Mouse (Mus musculus) E14TG2a.4 (cell line): ENCODE measurements at regions not wholly inside any gene's neighbourhood (a gene's known extent, or its start where the extent isn't known, plus 50 kb on each side); places are given as distances from the start of the nearest gene placed in this dataset.
"Not testable (repeated sequence)": the region's sequence is repeated elsewhere in the genome, so short reads cannot be mapped to it uniquely, and the experiment has no call there.

Experiments
- CTCF ChIP-seq: conservative IDR thresholded peaks from 2 replicates; pipeline ENCODE4 v1.5.1; 2014; ENCODE audit warnings: low read length
- NANOG ChIP-seq: IDR thresholded peaks from 2 replicates; pipeline ENCODE4 v1.6.1; 2014; ENCODE audit warnings: borderline replicate concordance, low read length, mixed read lengths
- POU5F1 ChIP-seq: IDR thresholded peaks from 2 replicates; pipeline ENCODE4 v1.6.1; 2014; ENCODE audit warnings: low read length, borderline replicate concordance

- not testable (repeated sequence) for TF ChIP-seq CTCF, POU5F1, NANOG
Observed at GRCm38 (mm10) chr3:4907556-4907955, 843.0 kb upstream of the Gm8797 start.
